8 mouse cellular contexts compared by ENCODE assay signal in genomic region chr11:117949392-117950091, GRCm38 (mm10). TPM values are rescaled to one million over a fixed set of nuclear protein-coding genes. Genes with fewer than 3 reads are reported as not detected.
DNase-seq lines count a peak whose midpoint lies in the region; ATAC-seq lines count a peak whose summit lies in the region.

No protein-coding gene starts in this region.

- peak overlapping the region; percentile 36 for H3K4me3 ChIP-seq in embryonic facial prominence, embryonic 15.5 days (replicated peaks)
- H3K4me3 ChIP-seq in heart, embryonic 14.5 days (ENCODE audit: control insufficient read depth in 1 of 2, insufficient read depth in 1 of 2, low read depth in 1 of 2, low read length in 2 of 2): peak overlapping the region; percentile 31 to 47
- H3K4me3 ChIP-seq in kidney, embryonic 16.5 days (ENCODE audit: low read length): peak overlapping the region; percentile 34

- H3K9me3 ChIP-seq in embryonic facial prominence, embryonic 15.5 days (replicated peaks): no peaks in the 10 kb centered on the region
- no peaks in the 10 kb centered on the region for H3K9me3 ChIP-seq in heart, embryonic 14.5 days (ENCODE audit: control insufficient read depth, low read length)
- no peaks in the 10 kb centered on the region for H3K9me3 ChIP-seq in kidney, embryonic 16.5 days (ENCODE audit: low read length)

- ATAC-seq in embryonic facial prominence, embryonic 15.5 days (ENCODE audit: insufficient number of reproducible peaks, low FRiP score, low TSS enrichment, low read depth): peak; percentile 78
- peak; percentile 83 for ATAC-seq in heart, embryonic 14.5 days (ENCODE audit: insufficient number of reproducible peaks, insufficient read depth, low FRiP score, low read depth)
- peak; percentile 82 for ATAC-seq in kidney, embryonic 16.5 days (ENCODE audit: low FRiP score, low TSS enrichment)

- no peaks in the 10 kb centered on the region for H3K36me3 ChIP-seq in embryonic facial prominence, embryonic 15.5 days
- H3K36me3 ChIP-seq in heart, embryonic 14.5 days (ENCODE audit: control insufficient read depth, insufficient read depth, low read length): no peaks in the 10 kb centered on the region
- no peaks in the 10 kb centered on the region for H3K36me3 ChIP-seq in kidney, embryonic 16.5 days (ENCODE audit: insufficient read depth, low read length)

- DNase-seq in right cerebral cortex, postnatal 4 days: peak; percentile 52
- no peak for DNase-seq in right cerebral cortex, postnatal 25 days
- peak; percentile 87 for DNase-seq in lung, postnatal 25 days (ENCODE audit: low spot score)
- peak; percentile 94 for DNase-seq in retina, postnatal 1 day
- no peak for DNase-seq in right cerebral cortex, adult 2 months (ENCODE audit: low spot score in 2 of 2)

- peak overlapping the region; percentile 64 for H3K4me2 ChIP-seq in embryonic facial prominence, embryonic 15.5 days (replicated peaks)
- H3K4me2 ChIP-seq in heart, embryonic 14.5 days (ENCODE audit: low read length): peak overlapping the region; percentile 80
- peak overlapping the region; percentile 63 for H3K4me2 ChIP-seq in kidney, embryonic 16.5 days (replicated peaks; ENCODE audit: low read depth, low read length)

- H3K27ac ChIP-seq in embryonic facial prominence, embryonic 15.5 days (replicated peaks): peak overlapping the region; percentile 84
- H3K27ac ChIP-seq in heart, embryonic 14.5 days (replicated peaks in 1 of 2; ENCODE audit: control insufficient read depth in 1 of 2, insufficient read depth in 1 of 2, low read depth in 2 of 2, low read length in 2 of 2): peak overlapping the region; percentile 61 to 65; a peak in 3 of 4 replicates
- peak overlapping the region; percentile 14; the same call in 1 of the 2 replicates for H3K27ac ChIP-seq in kidney, embryonic 16.5 days (ENCODE audit: low read length)

- H3K27me3 ChIP-seq in embryonic facial prominence, embryonic 15.5 days: 0 out of 2 replicates have a peak, but pooled peaks cover 4% of the 10 kb centered on the region
- no peaks in the 10 kb centered on the region for H3K27me3 ChIP-seq in heart, embryonic 14.5 days (ENCODE audit: control insufficient read depth, insufficient read depth, low read length)
- H3K27me3 ChIP-seq in kidney, embryonic 16.5 days (ENCODE audit: insufficient read depth, low read length): no peaks in the 10 kb centered on the region

- 2% methylated on average over 49 of the region's 49 CpGs for WGBS in embryonic facial prominence, embryonic 15.5 days
- 1% methylated on average over 49 of the region's 49 CpGs for WGBS in heart, embryonic 14.5 days
- WGBS in kidney, embryonic 16.5 days: 3% methylated on average over 48 of the region's 49 CpGs

- peak overlapping the region; percentile 43 for H3K9ac ChIP-seq in embryonic facial prominence, embryonic 15.5 days
- H3K9ac ChIP-seq in heart, embryonic 14.5 days (ENCODE audit: low read length): peak overlapping the region; percentile 70
- peak overlapping the region; percentile 51 for H3K9ac ChIP-seq in kidney, embryonic 16.5 days (replicated peaks; ENCODE audit: low read length)

- H3K4me1 ChIP-seq in embryonic facial prominence, embryonic 15.5 days: peaks cover 28% of the 10 kb centered on the region
- peaks cover 9 to 17% of the 10 kb centered on the region in 2 experiments for H3K4me1 ChIP-seq in heart, embryonic 14.5 days (ENCODE audit: control insufficient read depth in 2 of 2, insufficient read depth in 2 of 2, low read length in 2 of 2)
- peaks cover 47% of the 10 kb centered on the region for H3K4me1 ChIP-seq in kidney, embryonic 16.5 days (ENCODE audit: insufficient read depth, low read length)

RNA-seq across cellular contexts. Expression of gene Socs3, which starts 20.3 kb away (rescaled TPM):
- 20.8 and 21.2 TPM in 2 replicates for polyA plus RNA-seq in embryonic facial prominence, embryonic 15.5 days (2015; fragmentation: Nextera tagmentation; extraction: Ambion mirVana)
- 2.0 and 2.3 TPM in 2 replicates for polyA plus RNA-seq in heart, embryonic 14.5 days (2014; fragmentation: Nextera tagmentation; extraction: Ambion mirVana)
- 14.6 and 15.9 TPM in 2 replicates for polyA plus RNA-seq in kidney, embryonic 16.5 days (2015; fragmentation: Nextera tagmentation; extraction: Ambion mirVana)

RNA-seq across cellular contexts. Expression of gene Pgs1, which starts 36.5 kb away (rescaled TPM):
- polyA plus RNA-seq in embryonic facial prominence, embryonic 15.5 days (2015; fragmentation: Nextera tagmentation; extraction: Ambion mirVana): 39.9 and 41.2 TPM in 2 replicates
- 23.1 TPM in 2 replicates for polyA plus RNA-seq in heart, embryonic 14.5 days (2014; fragmentation: Nextera tagmentation; extraction: Ambion mirVana)
- polyA plus RNA-seq in kidney, embryonic 16.5 days (2015; fragmentation: Nextera tagmentation; extraction: Ambion mirVana): 37.5 and 41.8 TPM in 2 replicates

Comparison
In these comparisons a context has a peak if more than half of its experiments do, and no peak if none do; other contexts are left out.
1. DNase-seq: peak in right cerebral cortex, postnatal 4 days (single experiment), lung, postnatal 25 days (single experiment) and retina, postnatal 1 day (single experiment); none in right cerebral cortex, postnatal 25 days (single experiment) and right cerebral cortex, adult 2 months (0 of 2).
2. H3K27ac ChIP-seq: peak in every context shown above with its lines; median percentile 84 in embryonic facial prominence, embryonic 15.5 days; 63 in heart, embryonic 14.5 days; 14 in kidney, embryonic 16.5 days.
3. Peak in every context shown above with its lines, with median percentiles within 50 percentile points of each other: ATAC-seq, H3K4me2 ChIP-seq, H3K4me3 ChIP-seq and H3K9ac ChIP-seq.